Mouse (Mus musculus) liver, embryonic 14.5 days (tissue): ENCODE measurements at regions not wholly inside any gene's neighbourhood (a gene's known extent, or its start where the extent isn't known, plus 50 kb on each side); places are given as distances from the start of the nearest gene placed in this dataset.

Experiments
- CTCF ChIP-seq: IDR thresholded peaks from 2 replicates; pipeline ENCODE4 v1.5.1; 2016; ENCODE audit warnings: antibody characterized with exemption, low read depth, control low read depth
- EP300 ChIP-seq: IDR thresholded peaks from 2 replicates; pipeline ENCODE4 v1.6.1; 2016; ENCODE audit warnings: antibody characterized with exemption, low read depth

DNA sequence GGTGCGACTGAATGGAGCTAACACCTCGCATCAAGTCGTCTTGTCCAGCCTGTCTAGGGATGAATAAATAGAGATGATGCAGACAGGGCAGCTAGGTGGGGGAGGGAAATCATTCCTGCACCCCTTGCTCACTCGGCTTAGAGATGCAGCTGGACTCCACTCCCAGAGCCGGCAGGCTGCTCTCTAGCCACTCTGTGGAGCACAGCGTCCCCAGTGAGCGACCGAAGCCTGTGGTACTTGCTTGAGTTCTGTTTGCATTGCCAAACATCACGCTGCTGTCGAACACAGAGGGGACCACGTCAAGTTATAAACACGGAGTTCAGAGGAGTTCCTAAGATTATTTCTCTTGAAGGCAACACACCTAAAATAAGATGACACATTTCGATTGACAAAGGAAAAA lies 439.9 kb upstream of the Smarca2 start:
- TF ChIP-seq EP300 (no peak), CTCF (no peak)
